Comparison of ENCODE assay signal across 8 mouse cellular contexts in the genomic region with DNA sequence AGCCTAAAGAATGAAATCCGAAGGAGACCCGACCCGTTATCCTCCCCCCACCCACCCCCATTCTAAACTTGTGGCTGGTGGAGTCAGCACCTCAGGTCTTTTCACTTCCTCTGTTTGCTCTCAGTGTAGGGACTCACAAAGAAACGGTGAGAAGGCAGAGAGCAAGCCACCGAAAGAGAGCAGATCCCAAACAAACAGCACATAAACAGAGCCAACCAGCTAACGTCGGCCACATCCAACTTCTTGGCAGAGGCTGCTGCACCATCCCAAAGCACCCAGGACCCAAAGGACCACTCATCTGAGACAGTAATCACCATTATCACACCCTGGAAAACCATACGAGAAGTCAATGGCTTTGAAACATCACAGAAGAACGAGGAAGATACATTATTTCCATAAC. TPM values are rescaled to one million over a fixed set of nuclear protein-coding genes. Genes with fewer than 3 reads are reported as not detected.
A peak's percentile ranks its signal among the peaks of the same experiment; 100 is the strongest.
DNase-seq lines count a peak whose midpoint lies in the region; ATAC-seq and TF ChIP-seq lines count a peak whose summit lies in the region.

No protein-coding gene starts in this region.

- ATAC-seq in embryonic facial prominence, embryonic 11.5 days (replicated peaks; ENCODE audit: insufficient number of reproducible peaks, low FRiP score, low TSS enrichment, low read depth), result no peak
- ATAC-seq in intestine, embryonic 16.5 days, result no peak
- ATAC-seq in neural tube, embryonic 15.5 days (ENCODE audit: low FRiP score), result no peak

- H3K4me2 ChIP-seq in embryonic facial prominence, embryonic 11.5 days (ENCODE audit: low read depth, low read length), result peak overlapping the region; percentile 69
- H3K4me2 ChIP-seq in intestine, embryonic 16.5 days (ENCODE audit: low read depth, low read length), result peak overlapping the region; percentile 91
- H3K4me2 ChIP-seq in neural tube, embryonic 15.5 days, result peak overlapping the region; percentile 73

- no peaks in the 10 kb centered on the region; the same call in 1 of the 2 replicates for H3K9me3 ChIP-seq in embryonic facial prominence, embryonic 11.5 days (replicated peaks; ENCODE audit: control insufficient read depth, low read length)
- H3K9me3 ChIP-seq in intestine, embryonic 16.5 days (ENCODE audit: control insufficient read depth, low read length), result no peaks in the 10 kb centered on the region
- H3K9me3 ChIP-seq in neural tube, embryonic 15.5 days (replicated peaks), result no peaks in the 10 kb centered on the region

- no peaks in the 10 kb centered on the region for H3K27me3 ChIP-seq in liver, adult 2 months (ENCODE audit: control insufficient read depth, insufficient read depth, low read length)
- no peaks in the 10 kb centered on the region for H3K27me3 ChIP-seq in embryonic facial prominence, embryonic 11.5 days (ENCODE audit: control insufficient read depth, insufficient read depth, low read length)
- H3K27me3 ChIP-seq in intestine, embryonic 16.5 days (replicated peaks; ENCODE audit: control insufficient read depth, insufficient read depth, low read length), result no peaks in the 10 kb centered on the region
- no peaks in the 10 kb centered on the region for H3K27me3 ChIP-seq in neural tube, embryonic 15.5 days (replicated peaks)

- peaks cover 36% of the 10 kb centered on the region for H3K79me2 ChIP-seq in liver, adult 2 months (ENCODE audit: control insufficient read depth, insufficient read depth, low read length)

- H3K27ac ChIP-seq in liver, adult 2 months (replicated peaks; ENCODE audit: insufficient read depth, low read depth, low read length), result 0 out of 2 replicates have a peak overlapping the region, but pooled peaks have one; percentile 5
- H3K27ac ChIP-seq in embryonic facial prominence, embryonic 11.5 days (replicated peaks; ENCODE audit: low read depth, low read length), result no peak overlapping the region
- H3K27ac ChIP-seq in intestine, embryonic 16.5 days (ENCODE audit: low read length), result no peak overlapping the region
- peak overlapping the region; percentile 99 for H3K27ac ChIP-seq in neural tube, embryonic 15.5 days (replicated peaks)

- TF ChIP-seq POLR2A in liver, adult 2 months (IDR thresholded peaks at IDR 0.05; ENCODE audit: extremely low read depth, insufficient read depth, low read length), result no peak

- DNase-seq in liver, adult 2 months (ENCODE audit: extremely low read depth, low read depth, low spot score), result peak; percentile 37
- DNase-seq in liver, result no peak
- DNase-seq in embryonic facial prominence, embryonic 11.5 days (ENCODE audit: low spot score), result no peak
- DNase-seq in cerebellum, adult 9-10 months, result no peak
- no peak for DNase-seq in embryo, embryonic 9.5 days (ENCODE audit: extremely low spot score)
- DNase-seq in cerebellum, postnatal 10 days, result no peak

- no peak for TF ChIP-seq CTCF in liver, adult 2 months (IDR thresholded peaks at IDR 0.05; ENCODE audit: low read depth, low read length)

- H3K9ac ChIP-seq in liver, adult 2 months (ENCODE audit: low read depth, low read length), result peak overlapping the region; percentile 93
- peak overlapping the region; percentile 84 for H3K9ac ChIP-seq in embryonic facial prominence, embryonic 11.5 days (replicated peaks; ENCODE audit: low read length)
- H3K9ac ChIP-seq in intestine, embryonic 16.5 days (ENCODE audit: low read depth, low read length), result peak overlapping the region; percentile 86
- peak overlapping the region; percentile 75 for H3K9ac ChIP-seq in neural tube, embryonic 15.5 days (replicated peaks)

- peaks cover 2% of the 10 kb centered on the region for H3K36me3 ChIP-seq in liver, adult 2 months (ENCODE audit: control insufficient read depth, insufficient read depth, low read length)
- H3K36me3 ChIP-seq in embryonic facial prominence, embryonic 11.5 days (replicated peaks; ENCODE audit: control insufficient read depth, insufficient read depth, low read depth, low read length), result no peaks in the 10 kb centered on the region; the same call in 1 of the 2 replicates
- H3K36me3 ChIP-seq in intestine, embryonic 16.5 days (ENCODE audit: control insufficient read depth, insufficient read depth, low read length), result peaks cover 6% of the 10 kb centered on the region; the same call in 1 of the 2 replicates
- peaks cover 23% of the 10 kb centered on the region for H3K36me3 ChIP-seq in neural tube, embryonic 15.5 days

- 9% methylated on average over 9 of the region's 9 CpGs for WGBS in liver, adult 2 months
- 46% methylated on average over 9 of the region's 9 CpGs for WGBS in embryonic facial prominence, embryonic 11.5 days
- WGBS in intestine, embryonic 16.5 days, result 19% methylated on average over 9 of the region's 9 CpGs
- 28% methylated on average over 9 of the region's 9 CpGs for WGBS in neural tube, embryonic 15.5 days

- H3K4me1 ChIP-seq in liver, adult 2 months (ENCODE audit: control insufficient read depth, insufficient read depth, low read length), result peaks cover 17% of the 10 kb centered on the region
- no peaks in the 10 kb centered on the region; the same call in 1 of the 2 replicates for H3K4me1 ChIP-seq in embryonic facial prominence, embryonic 11.5 days (ENCODE audit: control insufficient read depth, insufficient read depth, low read length)
- peaks cover 17% of the 10 kb centered on the region for H3K4me1 ChIP-seq in intestine, embryonic 16.5 days (ENCODE audit: control insufficient read depth, insufficient read depth, low read length)
- H3K4me1 ChIP-seq in neural tube, embryonic 15.5 days, result peaks cover 37% of the 10 kb centered on the region

- H3K4me3 ChIP-seq in liver, adult 2 months (ENCODE audit: insufficient read depth, low read depth, low read length), result peak overlapping the region; percentile 81
- H3K4me3 ChIP-seq in embryonic facial prominence, embryonic 11.5 days (ENCODE audit: low read depth, low read length), result peak overlapping the region; percentile 85
- H3K4me3 ChIP-seq in intestine, embryonic 16.5 days (ENCODE audit: low read length), result peak overlapping the region; percentile 84
- H3K4me3 ChIP-seq in neural tube, embryonic 15.5 days (replicated peaks), result peak overlapping the region; percentile 74

RNA-seq across cellular contexts. Expression of a gene that starts 1.1 kb away (rescaled TPM):
- total RNA-seq in liver, adult 2 months (2014; rRNA removed), result 4.1 and 5.5 TPM in 2 replicates
- 10.8 and 11.0 TPM in 2 replicates for polyA plus RNA-seq in liver, adult 2 months (2012; rRNA removed)
- polyA plus RNA-seq in embryonic facial prominence, embryonic 11.5 days (2014; fragmentation: Nextera tagmentation; extraction: Ambion mirVana), result 2.6 and 2.8 TPM in 2 replicates
- 0.71 and 0.86 TPM in 2 replicates for polyA plus RNA-seq in intestine, embryonic 16.5 days (2015; fragmentation: Nextera tagmentation; extraction: Ambion mirVana)
- 3.8 and 5.0 TPM in 2 replicates for polyA plus RNA-seq in neural tube, embryonic 15.5 days (2015; fragmentation: Nextera tagmentation; extraction: Ambion mirVana)

RNA-seq across cellular contexts. Expression of a gene that starts 22.9 kb away (rescaled TPM):
- 5.8 and 6.8 TPM in 2 replicates for total RNA-seq in liver, adult 2 months (2014; rRNA removed)
- 6.2 and 6.3 TPM in 2 replicates for polyA plus RNA-seq in liver, adult 2 months (2012; rRNA removed)
- polyA plus RNA-seq in embryonic facial prominence, embryonic 11.5 days (2014; fragmentation: Nextera tagmentation; extraction: Ambion mirVana), result 12.9 and 13.1 TPM in 2 replicates
- 11.1 and 11.9 TPM in 2 replicates for polyA plus RNA-seq in intestine, embryonic 16.5 days (2015; fragmentation: Nextera tagmentation; extraction: Ambion mirVana)
- 16.2 and 16.4 TPM in 2 replicates for polyA plus RNA-seq in neural tube, embryonic 15.5 days (2015; fragmentation: Nextera tagmentation; extraction: Ambion mirVana)

RNA-seq across cellular contexts. Expression of a gene that starts 32.3 kb away (rescaled TPM):
- total RNA-seq in liver, adult 2 months (2014; rRNA removed), result not detected in 2 replicates
- not detected in 2 replicates for polyA plus RNA-seq in liver, adult 2 months (2012; rRNA removed)
- not detected in 2 replicates for polyA plus RNA-seq in embryonic facial prominence, embryonic 11.5 days (2014; fragmentation: Nextera tagmentation; extraction: Ambion mirVana)
- polyA plus RNA-seq in intestine, embryonic 16.5 days (2015; fragmentation: Nextera tagmentation; extraction: Ambion mirVana), result not detected in 2 replicates
- polyA plus RNA-seq in neural tube, embryonic 15.5 days (2015; fragmentation: Nextera tagmentation; extraction: Ambion mirVana), result 0.63 and 0.88 TPM in 2 replicates

RNA-seq across cellular contexts. Expression of a gene that starts 38.8 kb away (rescaled TPM):
- total RNA-seq in liver, adult 2 months (2014; rRNA removed), result 240 and 283 TPM in 2 replicates
- polyA plus RNA-seq in liver, adult 2 months (2012; rRNA removed), result 68.5 and 71.4 TPM in 2 replicates
- 524 and 537 TPM in 2 replicates for polyA plus RNA-seq in embryonic facial prominence, embryonic 11.5 days (2014; fragmentation: Nextera tagmentation; extraction: Ambion mirVana)
- polyA plus RNA-seq in intestine, embryonic 16.5 days (2015; fragmentation: Nextera tagmentation; extraction: Ambion mirVana), result 466 and 491 TPM in 2 replicates
- 314 and 372 TPM in 2 replicates for polyA plus RNA-seq in neural tube, embryonic 15.5 days (2015; fragmentation: Nextera tagmentation; extraction: Ambion mirVana)

RNA-seq across cellular contexts. Expression of a gene that starts 40.2 kb away (rescaled TPM):
- 281 and 313 TPM in 2 replicates for total RNA-seq in liver, adult 2 months (2014; rRNA removed)
- polyA plus RNA-seq in liver, adult 2 months (2012; rRNA removed), result 299 and 334 TPM in 2 replicates
- polyA plus RNA-seq in embryonic facial prominence, embryonic 11.5 days (2014; fragmentation: Nextera tagmentation; extraction: Ambion mirVana), result 476 and 532 TPM in 2 replicates
- 419 and 429 TPM in 2 replicates for polyA plus RNA-seq in intestine, embryonic 16.5 days (2015; fragmentation: Nextera tagmentation; extraction: Ambion mirVana)
- 458 and 459 TPM in 2 replicates for polyA plus RNA-seq in neural tube, embryonic 15.5 days (2015; fragmentation: Nextera tagmentation; extraction: Ambion mirVana)

Comparison
In these comparisons a context has a peak if more than half of its experiments do, and no peak if none do; other contexts are left out.
1. H3K27ac ChIP-seq: peak in liver, adult 2 months (single experiment) and neural tube, embryonic 15.5 days (single experiment); none in embryonic facial prominence, embryonic 11.5 days (single experiment) and intestine, embryonic 16.5 days (single experiment).
2. Peak in every context shown above with its lines, with median percentiles within 50 percentile points of each other: H3K4me3 ChIP-seq, H3K9ac ChIP-seq and H3K4me2 ChIP-seq.